Mouse (Mus musculus) mouse embryonic stem cell (cell line): Measurements from ENCODE around the gene Nbea.

ENCODE experiments used
- in situ Hi-C, 2 experiments: fragments of 300-500 bp; cut with MboI; formaldehyde crosslinking; loops; 1 replicate in 1 of 2; 3 replicates in 1 of 2; pipeline ENCODE4 v1.14.3; 2019 to 2020; ENCODE audit warnings: low sequenced_read_pairs in 2 of 2, low pct_unique_long_range_greater_than_20kb in 1 of 2, mixed read lengths in 1 of 2; ENCODE audit not compliant: unreplicated experiment in 1 of 2

The Nbea gene

GRCm38 (mm10) chr3:55872944-55873924 is 310.3 kb downstream of the Nbea start:
- in situ Hi-C loops: no loop called here

GRCm38 (mm10) chr3:55852488-55852887 is 331.0 kb downstream of the Nbea start:
- in situ Hi-C loops: no loop called here

- in situ Hi-C loops: no loop called here
These were observed 336.4 kb downstream of the Nbea start for GRCm38 (mm10) chr3:55847115-55847514.

DNA sequence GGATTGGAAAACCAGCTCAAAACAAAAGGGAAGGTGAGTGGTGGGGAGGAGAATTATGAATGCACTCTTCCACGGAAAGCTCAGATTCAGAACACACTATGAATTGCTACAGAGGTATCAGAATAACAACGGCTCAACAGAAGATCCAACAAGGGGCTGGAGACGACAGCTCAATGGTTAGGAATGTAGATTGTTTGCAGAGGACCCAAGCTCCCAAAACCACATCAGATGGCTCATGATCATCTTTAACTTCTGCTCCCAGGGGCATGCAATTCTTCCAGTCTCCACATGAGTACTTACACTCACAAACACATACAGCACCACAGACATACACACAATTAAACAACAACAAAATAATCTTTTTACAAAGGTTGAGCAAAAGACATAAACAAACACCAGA is 346.3 kb downstream of the Nbea start:
- in situ Hi-C loops: no loop called here

- in situ Hi-C loops: no loop called here
These were observed 348.3 kb downstream of the Nbea start for GRCm38 (mm10) chr3:55835207-55835606.

GRCm38 (mm10) chr3:55830226-55830625 is 353.3 kb downstream of the Nbea start:
- in situ Hi-C loops: no loop called here

- in situ Hi-C loops: no loop called here
These were observed 354.8 kb downstream of the Nbea start for GRCm38 (mm10) chr3:55828481-55829256.

DNA sequence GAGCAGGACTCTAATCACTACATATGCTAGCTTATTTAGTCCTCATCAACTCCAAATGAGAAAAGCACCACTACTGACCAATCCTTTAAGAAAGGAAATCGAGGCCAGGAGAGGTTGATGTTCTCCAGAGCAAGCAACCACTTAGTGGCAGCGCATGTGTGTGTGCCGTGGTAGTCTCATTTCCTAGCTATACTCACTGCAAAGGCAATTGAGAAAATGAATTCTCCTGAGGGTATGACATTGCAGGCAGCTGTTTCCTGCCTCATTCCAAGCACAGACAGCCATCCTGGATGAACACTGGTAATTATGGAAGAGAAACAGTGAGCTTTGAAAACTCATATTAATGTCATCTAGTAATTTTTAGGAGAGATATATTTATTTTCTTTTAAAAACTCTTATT is 358.6 kb downstream of the Nbea start:
- in situ Hi-C loops: no loop called here

DNA sequence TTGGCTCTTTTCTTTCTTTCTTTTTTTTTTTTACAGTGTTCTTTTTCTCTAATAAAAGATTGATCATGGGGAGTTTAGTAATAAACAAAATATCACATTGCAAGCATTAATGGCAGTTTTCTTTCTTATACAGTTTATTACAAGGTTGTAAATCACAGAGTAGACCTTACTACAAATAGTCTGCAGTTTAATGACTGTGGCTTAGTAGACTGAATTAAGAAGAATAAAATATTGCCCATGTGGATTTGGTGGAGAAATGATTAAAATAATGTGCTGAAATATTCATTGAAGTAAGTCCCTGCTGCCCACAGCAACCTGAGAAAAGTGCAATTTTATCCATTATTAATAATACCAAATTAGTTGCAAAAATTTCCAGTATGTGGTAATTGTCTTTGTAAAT is 363.9 kb downstream of the Nbea start:
- in situ Hi-C loops: no loop called here

GRCm38 (mm10) chr3:55818082-55818481 is 365.4 kb downstream of the Nbea start:
- in situ Hi-C loops: no loop called here

DNA sequence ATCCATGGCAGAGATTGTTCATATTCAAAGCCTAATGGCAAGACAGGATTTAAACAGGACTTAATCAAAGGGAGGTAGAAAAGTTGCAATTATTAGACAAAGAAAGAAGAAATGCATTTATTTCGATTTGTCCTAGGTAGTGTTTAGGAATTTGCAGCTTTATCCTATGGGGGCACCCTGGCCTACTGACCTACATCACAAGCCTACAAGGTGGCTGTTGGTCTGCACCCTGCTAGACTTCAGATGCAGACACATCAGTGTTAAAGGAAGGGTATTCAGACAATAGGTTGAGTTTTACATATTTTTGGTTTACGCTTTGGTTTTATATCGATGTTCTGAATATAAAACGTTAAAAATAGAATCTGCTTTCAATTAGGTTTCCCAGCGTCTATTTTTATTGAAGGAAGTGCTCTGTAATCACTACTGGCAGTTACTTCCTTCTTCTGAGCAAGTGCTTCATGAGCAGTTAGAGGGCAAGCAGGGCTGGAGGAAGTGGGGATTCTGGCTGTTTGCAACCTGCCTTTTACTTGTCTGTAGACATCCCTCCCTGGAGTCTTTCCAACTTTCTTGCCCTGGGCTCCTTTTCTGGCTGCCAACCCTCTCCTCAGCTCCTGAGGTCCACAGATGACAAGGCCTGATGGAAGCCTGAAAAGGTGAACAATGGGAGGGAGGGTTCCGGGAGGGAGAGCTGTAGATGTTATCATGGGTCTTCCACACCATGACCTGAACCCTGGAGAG is 366.7 kb downstream of the Nbea start:
- in situ Hi-C loops: no loop called here

DNA sequence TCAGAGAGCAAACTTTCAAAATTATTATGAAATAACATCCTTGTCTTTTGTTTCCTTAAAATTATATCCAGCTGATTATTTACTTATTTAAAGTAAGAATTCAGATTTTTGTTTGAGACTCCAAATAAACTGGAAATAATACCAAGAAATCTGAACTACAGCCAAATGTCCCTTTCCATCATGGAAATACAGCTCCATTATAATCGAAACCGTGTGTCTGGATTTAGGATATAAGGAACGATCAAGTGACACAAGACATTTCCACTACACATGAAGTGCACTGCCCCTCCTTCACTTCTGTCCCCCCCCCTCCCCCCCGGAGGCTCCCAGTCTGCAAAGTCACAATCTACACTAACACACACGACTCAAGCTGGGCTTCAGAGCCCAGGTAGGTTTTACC is 367.4 kb downstream of the Nbea start:
- in situ Hi-C loops: no loop called here

DNA sequence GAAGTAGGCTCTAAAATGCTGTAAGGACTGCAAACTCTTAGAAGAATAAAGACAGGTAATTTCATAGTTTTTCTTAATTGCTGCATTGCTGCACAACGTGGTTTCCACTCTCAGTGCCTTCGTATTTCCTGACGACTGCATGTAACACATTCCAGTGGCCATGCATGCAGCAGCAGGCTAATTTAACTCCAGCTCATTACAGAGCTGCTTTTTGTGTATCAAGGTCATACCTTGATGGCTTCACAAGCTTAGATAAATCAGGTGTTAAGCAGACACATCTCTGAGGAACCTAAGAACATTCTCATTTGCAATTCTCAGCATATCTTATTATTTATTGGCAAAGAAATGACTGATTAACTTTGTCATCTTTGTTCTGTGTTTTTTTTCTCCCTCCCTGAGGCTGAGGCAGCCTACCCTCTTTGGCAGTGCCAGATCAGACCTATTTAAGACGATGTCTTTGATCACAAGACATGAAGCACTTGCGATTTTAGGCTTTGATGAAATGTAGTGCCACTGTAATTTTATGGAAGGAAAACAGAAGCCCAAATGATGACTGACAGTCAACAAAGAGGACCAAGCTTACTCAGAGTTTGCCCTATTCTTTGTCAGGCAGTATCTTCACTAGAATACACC is 368.4 kb downstream of the Nbea start:
- in situ Hi-C loops: no loop called here

GRCm38 (mm10) chr3:55794768-55795167 is 388.7 kb downstream of the Nbea start:
- in situ Hi-C loops: no loop called here

- in situ Hi-C loops: no loop called here
These were observed 389.5 kb downstream of the Nbea start for GRCm38 (mm10) chr3:55793842-55794575.

DNA sequence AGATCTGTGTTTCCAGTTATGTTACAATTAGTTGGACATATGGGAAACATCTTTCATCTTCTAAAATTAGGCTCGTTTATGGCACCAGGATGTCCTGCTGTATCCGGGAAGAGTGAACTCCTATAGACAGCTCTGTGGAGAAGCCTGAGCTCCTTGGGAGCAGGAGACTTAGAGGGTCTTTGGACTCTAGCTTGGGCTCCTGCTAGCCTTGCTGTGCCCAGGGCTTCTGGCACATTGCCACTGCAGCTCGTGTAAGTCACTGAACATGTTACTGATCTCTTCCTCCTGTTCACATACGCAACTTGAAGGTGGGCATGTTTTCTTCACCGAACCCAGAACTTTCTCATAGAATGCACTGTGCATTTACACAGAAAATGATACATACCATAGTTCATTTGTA is 391.2 kb downstream of the Nbea start:
- in situ Hi-C loops: no loop called here

DNA sequence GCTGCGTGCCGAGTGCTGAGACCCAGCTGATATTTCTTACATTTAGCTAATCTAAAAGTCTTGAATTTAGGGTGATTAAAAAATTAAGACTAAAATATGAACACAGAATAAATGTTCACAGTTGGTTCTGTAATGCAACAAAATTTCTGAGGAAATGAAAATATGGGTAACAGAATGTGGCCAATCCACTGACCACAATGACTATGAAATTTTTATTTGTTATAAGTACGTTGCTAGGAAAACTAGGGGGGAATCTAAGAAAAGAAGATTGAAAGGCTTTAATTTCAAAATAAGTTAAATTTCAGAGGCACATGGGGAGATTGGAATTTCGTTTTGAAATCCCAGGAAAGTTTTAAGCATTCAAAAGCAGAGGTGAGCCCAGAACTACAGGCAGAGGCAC is 392.9 kb downstream of the Nbea start:
- in situ Hi-C loops: no loop called here

- in situ Hi-C loops: no loop called here
These were observed 393.6 kb downstream of the Nbea start for GRCm38 (mm10) chr3:55789856-55790255.
